Mouse (Mus musculus): ENCODE measurements around the gene Trmo.

The Trmo gene

GRCm38 (mm10) chr4:46389013-46389611, at the start of gene Trmo:
Gene Trmo, minus strand, starts transcription at chr4:46389437.
- peak; percentile 96 for DNase-seq

- no peak for DNase-seq
Observed at GRCm38 (mm10) chr4:46432339-46433036, 43.3 kb upstream of the Trmo start.

GRCm38 (mm10) chr4:46428903-46429499, 39.8 kb upstream of the Trmo start:
- no peak for DNase-seq

GRCm38 (mm10) chr4:46422625-46423024, 33.4 kb upstream of the Trmo start:
- DNase-seq = no peak

- no peak for DNase-seq
Observed at GRCm38 (mm10) chr4:46418851-46419250, 29.6 kb upstream of the Trmo start.

GRCm38 (mm10) chr4:46417491-46417890, 28.3 kb upstream of the Trmo start:
- DNase-seq = peak in 1 of 2 experiments; percentile 24

GRCm38 (mm10) chr4:46413406-46413805, 24.2 kb upstream of the Trmo start, which contains the start of gene Hemgn:
Gene Hemgn, minus strand, starts transcription at chr4:46413506.
- no peak for DNase-seq

GRCm38 (mm10) chr4:46412113-46412512, 22.9 kb upstream of the Trmo start:
- DNase-seq = no peak

- peak in 1 of 2 experiments; percentile 23 for DNase-seq
Observed at GRCm38 (mm10) chr4:46411489-46411888, 22.3 kb upstream of the Trmo start.

- no peak for DNase-seq
Observed at GRCm38 (mm10) chr4:46410677-46411076, 21.4 kb upstream of the Trmo start.

GRCm38 (mm10) chr4:46406966-46407703, 17.9 kb upstream of the Trmo start:
- DNase-seq = no peak

- DNase-seq = no peak
Observed at GRCm38 (mm10) chr4:46404042-46404795, 15.0 kb upstream of the Trmo start.

GRCm38 (mm10) chr4:46398839-46399238, 9.6 kb upstream of the Trmo start:
- no peak for DNase-seq

- DNase-seq = peak in 1 of 2 experiments; percentile 9
Observed at GRCm38 (mm10) chr4:46395736-46396135, 6.5 kb upstream of the Trmo start.

GRCm38 (mm10) chr4:46394388-46394787, 5.2 kb upstream of the Trmo start:
- peak in 1 of 2 experiments; percentile 2 for DNase-seq

GRCm38 (mm10) chr4:46390390-46390970, 1.2 kb upstream of the Trmo start:
- DNase-seq = peak; percentile 76 to 90

- DNase-seq = peak; percentile 32 to 50
Observed at GRCm38 (mm10) chr4:46389612-46390341, 540 bp upstream of the Trmo start.

GRCm38 (mm10) chr4:46388556-46388955, 681 bp downstream of the Trmo start:
- DNase-seq = no peak

- DNase-seq = peak; percentile 82 to 87
Observed at GRCm38 (mm10) chr4:46374869-46375368, 14.3 kb downstream of the Trmo start.

GRCm38 (mm10) chr4:46374455-46374854, 14.8 kb downstream of the Trmo start:
- peak in 1 of 2 experiments; percentile 39 for DNase-seq

- peak; percentile 72 to 85 for DNase-seq
Observed at GRCm38 (mm10) chr4:46371030-46371429, 18.2 kb downstream of the Trmo start.

Measured in lung, postnatal 4 days (tissue).